Mouse (Mus musculus): Measurements from ENCODE around the gene Cpsf7.
"Not testable (repeated sequence)": the region's sequence is repeated elsewhere in the genome, so short reads cannot be mapped to it uniquely, and the experiment has no call there.

Gene Cpsf7

DNA sequence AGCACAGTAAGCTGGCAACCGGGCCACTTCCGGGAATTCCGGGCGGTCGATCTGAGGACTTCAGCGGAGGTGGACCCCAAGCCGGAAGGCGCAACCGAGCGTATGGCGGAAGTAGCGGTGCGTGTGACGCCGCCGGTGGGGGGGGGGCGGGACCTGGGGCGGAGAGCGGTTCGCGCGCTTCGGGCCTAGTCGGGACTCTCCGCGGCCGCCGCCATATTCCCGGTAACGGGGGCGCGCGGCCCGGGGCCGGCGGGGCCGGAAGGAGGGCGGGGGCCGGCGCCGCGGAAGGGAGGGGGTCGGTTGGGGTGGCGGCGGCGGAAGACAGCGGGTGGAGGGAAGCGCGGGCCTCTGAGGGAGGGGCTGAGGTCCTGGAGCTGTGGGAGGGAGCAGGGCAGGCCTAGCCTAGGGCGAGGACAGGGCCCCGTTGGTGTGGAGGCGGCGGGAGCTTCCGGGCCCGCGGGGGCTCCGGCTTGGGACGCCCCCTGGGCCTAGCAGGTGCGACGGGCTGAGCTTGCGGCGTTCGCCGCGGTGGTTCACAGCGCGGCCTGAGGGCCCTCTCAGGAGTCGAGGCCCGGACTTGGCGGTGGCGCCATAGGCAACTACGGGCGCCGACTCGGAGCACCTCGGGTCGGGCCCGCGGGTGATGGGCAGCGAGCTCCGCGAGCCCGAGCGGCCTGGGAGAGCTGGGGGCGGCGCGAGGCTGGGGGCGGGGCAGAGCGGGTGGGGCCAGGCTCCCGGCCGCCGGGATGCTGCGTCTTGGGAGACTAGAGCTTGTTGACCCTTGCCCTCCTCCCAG is at the start of gene Cpsf7:
Cpsf7 (plus strand) TSS at position 161 of the 796 bp plus-strand sequence.
- peak; percentile 78 for DNase-seq (ENCODE audit: low read depth, low spot score)

DNA sequence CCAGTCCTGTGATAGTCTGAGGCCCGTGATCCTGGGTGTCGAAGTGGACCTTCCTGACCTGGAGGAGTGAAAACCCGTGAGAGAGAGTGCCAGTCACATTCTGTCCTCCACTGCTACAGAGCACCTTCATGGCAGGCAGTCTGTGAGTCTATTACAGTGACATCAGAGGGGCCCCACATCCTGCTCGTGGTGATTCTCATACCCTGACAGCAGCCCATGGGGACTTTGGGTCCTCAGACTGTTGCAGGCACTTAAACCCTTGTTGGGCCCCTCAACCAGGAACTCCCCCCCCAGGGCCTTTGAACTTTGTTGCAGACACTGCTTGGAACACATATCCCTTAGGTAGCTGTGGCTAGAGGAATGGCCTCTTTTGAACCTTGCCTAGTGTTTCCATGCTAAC is 45.5 kb upstream of the Cpsf7 start:
- DNase-seq (ENCODE audit: low read depth, low spot score): no peak

DNA sequence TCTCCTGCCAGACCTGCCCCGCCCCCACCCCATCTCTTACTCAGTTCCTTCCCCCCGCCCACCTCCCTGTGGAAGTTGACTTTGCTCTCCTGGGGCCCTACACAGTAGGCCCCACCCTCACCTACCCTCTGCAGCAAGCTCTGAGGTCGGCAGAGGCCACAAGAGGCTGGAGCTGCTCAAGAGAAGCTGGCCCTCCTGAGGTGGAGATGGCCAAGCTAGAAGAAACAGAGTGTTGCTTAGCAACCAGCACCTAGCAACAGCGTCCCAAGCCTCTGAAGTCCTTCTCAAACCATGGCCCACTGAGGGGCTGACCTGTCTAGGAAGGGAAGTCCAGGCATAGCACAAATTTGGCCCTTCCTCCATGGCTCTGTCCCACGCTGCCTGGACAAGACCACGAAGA is 42.4 kb upstream of the Cpsf7 start, which contains the start of gene Ppp1r32:
Ppp1r32 (minus strand) TSS at position 226 of the 400 bp plus-strand sequence.
- no peak for DNase-seq (ENCODE audit: low read depth, low spot score)

DNA sequence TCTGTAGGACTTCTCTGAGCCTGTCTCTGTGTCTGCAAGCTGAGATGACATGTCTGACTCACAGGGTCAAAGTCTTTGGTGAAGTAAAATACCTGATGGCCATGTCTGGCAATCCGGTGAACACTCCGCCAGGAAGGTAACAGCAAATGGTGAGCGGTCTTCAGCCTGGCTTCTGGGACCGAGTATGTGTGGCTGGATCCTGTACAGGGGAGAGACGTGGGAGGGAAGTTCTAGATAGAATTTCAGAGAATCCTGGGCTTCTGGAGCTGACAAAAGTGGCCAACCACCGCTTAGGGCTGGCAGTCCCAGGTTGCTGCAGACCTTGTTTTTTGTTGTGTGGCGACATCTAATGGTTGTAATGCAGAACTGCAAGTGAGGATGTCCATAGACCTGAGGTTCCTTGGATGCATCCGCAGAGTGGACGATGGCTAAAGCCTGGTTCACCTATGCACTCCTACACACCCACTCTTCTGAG is 38.8 kb upstream of the Cpsf7 start:
- DNase-seq (ENCODE audit: low read depth, low spot score): peak; percentile 42

DNA sequence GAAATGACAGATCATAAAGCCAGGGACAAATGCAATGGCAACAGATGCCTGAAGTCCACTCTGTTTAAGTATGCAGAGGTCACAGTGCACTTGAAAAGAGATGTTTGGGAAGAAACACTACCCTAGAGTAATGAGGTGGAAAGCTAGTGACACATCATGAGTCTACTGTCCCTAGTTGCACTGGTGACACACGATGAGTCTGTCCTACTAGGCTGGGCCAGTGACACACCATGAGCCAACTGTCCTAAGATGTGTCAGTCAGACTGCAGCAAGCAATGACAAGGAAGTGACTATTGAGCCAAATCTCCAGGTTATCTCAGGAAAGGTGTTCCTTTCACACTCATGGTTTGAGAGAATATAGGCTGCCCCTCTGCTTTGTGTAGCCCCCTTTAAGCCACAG is 29.4 kb upstream of the Cpsf7 start:
- DNase-seq (ENCODE audit: low read depth, low spot score): no peak

DNA sequence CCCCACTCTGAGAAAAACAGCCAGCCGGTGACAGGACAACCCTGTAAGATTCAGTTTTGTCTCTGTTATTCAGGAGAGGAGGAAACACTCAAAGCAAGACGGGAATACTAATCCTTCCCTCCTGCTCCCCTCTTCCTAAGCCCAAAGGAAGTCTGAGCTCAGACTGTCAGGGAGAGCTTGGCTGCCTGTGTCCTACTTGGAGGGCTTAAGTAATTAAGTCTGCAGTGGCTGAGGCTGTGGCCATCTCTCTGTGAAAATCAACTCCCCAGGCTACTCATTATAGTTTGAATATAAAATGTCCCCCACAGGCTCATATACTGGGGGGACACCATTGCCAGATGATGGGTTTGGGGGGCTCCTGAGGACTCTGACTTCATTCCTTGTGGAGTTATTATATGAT is 28.1 kb upstream of the Cpsf7 start:
- no peak for DNase-seq (ENCODE audit: low read depth, low spot score)

DNA sequence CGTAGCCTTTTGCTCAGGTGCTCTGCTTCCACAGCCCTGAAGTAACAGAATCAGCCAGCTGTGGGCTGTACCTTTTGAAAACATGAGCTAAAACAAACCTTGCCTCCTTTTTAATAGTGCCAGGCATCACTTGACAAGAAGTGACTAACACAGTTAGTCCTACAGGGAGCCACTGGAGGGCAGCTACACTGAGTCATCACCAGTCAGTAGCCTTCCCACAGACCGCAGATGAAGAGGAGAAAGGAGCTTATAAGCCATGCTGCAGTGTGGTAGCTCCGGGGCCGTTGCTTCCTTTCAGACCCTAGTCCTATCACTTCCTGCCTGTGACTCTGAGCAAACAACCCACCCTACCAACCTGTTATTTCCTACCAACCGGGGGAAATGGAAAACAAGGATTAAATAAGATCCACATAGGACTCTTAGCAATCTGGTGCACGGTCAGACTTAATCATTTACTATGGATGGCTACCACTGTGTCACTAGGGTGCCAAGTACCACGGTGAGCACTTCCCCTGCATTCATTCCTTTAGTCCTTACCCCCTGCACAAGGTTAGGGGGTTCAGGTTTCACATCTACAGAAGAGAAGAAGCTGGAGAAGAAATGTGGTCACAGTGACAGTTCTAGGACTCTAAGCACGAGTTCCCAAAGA is 27.4 kb upstream of the Cpsf7 start:
- DNase-seq (ENCODE audit: low read depth, low spot score): no peak

DNA sequence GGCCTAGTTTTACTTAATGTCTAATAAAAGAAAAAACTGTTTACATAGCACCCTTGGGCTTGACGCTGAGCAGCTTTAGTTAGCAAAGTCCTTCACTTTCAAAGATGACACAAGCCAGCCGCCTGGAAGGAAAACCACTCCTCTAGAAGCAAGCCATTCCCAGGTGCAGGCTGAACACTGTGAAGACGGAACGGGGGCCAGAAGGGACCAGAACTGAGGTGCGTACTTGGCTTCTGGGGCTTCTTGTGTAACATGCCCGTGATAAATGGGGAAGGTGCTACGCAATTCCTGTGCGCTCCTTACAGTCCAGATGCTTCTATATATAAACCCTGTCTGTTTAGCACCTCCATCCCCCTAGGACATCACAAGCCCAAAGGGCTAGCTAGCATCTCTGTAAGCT is 24.5 kb upstream of the Cpsf7 start:
- DNase-seq (ENCODE audit: low read depth, low spot score): no peak

DNA sequence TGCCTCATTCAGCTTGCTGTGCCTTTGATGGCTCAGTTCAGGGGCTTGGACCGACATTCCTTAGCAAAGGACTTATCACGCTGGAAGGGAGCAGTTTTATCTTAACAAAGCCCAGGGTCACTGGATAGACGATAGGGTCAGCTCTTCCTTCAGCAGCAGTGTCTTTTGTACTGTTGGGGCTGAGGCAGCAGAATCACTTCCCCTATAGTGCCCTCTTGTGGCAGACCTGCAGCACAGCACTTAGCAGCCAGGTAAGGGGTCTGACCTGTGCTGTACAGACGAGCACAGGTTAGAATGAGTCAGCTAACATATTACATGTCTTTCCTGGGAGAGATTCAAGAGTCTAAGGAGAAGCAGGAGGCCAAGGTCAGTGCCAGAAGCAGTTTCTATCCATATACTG is 22.5 kb upstream of the Cpsf7 start:
- no peak for DNase-seq (ENCODE audit: low read depth, low spot score)

DNA sequence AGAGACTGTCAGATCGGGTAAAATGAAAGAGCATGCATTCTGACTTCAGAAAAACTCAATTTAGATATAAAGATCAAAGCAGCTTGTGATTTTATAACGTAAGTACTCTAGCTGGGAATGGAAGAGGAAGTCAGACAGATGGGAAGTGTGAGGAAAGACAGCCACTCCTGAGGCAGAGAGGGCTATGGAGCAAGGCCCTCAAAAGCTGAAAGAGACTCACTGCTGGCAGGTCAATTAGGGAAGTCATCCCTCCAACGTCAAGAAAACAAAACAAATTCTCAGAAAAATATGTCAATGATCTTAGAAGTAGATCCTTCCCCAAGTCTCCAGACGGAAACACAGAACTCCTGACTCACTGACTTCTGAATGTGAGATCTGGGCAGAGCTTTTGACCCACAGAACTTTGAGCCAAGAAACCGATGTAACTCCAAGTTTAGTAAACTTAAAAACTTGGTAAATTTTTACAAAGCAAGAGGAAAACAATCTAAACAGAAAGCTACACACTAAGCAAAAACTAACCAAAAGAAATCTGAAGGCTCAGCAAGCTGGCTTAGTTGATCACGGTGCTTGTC is 14.2 kb upstream of the Cpsf7 start:
- no peak for DNase-seq (ENCODE audit: low read depth, low spot score)

DNA sequence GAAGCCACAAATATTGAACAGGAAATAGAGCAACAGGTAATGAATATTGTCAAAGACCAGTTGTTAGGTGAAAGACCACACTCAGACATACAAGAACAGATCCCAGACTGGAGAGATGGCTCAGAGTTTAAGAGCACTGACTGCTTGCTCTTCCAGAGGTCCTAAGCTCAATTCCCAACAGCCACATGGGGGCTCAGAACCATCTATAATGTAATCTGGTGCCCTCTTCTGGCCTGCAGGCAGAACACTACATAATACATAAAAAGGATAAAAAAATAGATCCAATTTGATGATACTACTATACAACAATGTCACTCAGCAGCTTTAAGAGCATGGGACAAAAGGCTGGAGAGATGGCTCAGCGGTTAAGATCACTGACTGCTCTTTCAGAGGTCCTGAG is 4.7 kb upstream of the Cpsf7 start:
- DNase-seq (ENCODE audit: low read depth, low spot score): no peak

DNA sequence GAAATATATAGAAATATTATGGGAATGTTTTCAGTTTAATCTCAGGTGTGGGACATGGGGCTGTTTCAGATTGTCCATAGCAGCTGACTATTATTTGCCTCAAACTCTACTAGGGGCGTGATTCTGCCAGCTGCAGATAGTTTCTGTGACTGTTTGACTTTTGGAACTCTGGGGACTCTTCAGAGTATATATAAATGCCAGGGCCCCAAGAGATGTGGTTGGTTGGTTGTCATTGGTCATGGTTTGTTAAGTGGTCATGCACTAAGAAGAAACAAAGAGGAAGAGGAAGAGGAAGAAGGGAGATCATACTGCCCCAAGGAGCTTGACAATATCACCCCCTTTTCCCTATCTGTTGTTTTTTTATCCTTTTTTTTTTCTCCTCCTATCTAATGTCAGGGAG is 3.1 kb upstream of the Cpsf7 start:
- no peak for DNase-seq (ENCODE audit: low read depth, low spot score)

DNA sequence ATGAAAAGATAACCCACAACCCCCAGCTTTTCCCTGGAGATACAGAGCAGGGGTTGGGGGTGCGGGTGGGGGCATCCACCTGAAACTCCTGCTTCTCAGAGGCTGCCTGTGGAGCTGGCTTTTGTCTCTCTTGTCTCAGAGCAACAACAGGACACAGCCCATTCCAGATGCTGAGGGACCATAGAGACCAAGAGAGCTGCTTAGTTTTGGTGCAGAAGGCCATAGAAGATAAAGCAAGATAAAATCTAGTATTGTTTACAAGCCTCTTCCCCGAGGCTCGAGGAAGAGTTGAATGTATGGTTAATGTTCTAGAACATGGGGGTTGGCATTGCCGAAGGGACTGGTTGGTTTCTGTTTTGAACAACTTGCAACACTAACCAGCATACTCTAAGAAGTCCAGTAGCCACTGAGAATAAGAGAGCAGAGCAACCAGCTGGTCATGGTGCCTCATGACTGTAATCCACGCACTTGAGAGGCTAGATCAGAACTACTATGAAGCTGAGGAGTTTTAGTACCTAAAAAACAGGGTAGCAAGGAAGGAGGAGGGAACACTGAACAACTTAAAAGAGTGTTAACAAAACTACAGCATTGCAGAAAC is 1.5 kb upstream of the Cpsf7 start:
- no peak for DNase-seq (ENCODE audit: low read depth, low spot score)

DNA sequence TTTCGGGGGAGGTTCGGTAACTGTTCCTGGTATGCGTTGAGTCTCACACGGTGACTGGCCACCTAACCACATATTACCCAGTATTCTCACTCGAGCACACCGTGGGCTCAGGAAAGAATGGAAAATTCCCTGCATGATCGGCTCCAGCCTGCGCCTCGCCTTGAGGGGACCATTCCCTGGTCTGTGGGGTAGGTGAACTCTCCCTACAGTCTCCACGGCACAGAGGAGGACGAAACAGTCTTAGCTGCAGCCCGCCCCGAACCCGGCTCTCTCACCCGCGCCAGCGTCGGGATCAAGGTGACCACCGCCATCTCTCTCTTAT is 321 bp upstream of the Cpsf7 start:
- no peak for DNase-seq (ENCODE audit: low read depth, low spot score)

DNA sequence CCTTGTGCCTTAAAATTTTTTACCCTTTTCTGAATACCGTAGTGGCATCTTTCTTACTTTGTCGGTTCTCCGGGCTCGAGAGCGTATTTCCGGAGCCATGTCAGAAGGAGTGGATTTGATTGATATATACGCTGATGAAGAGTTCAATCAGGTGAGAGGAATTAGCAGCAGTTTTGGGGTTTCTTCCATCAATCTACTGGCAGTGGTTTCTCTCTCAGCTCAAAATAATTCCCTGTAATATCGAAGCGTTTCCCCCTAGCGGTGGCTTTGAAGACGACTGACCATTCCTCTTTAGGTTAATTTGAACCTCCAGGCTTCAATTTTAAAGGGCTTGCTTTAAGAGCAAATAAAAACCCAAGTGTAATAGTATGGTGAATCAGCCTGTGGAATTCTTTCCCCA is 844 bp downstream of the Cpsf7 start, which contains the start of gene Sdhaf2:
Sdhaf2 (minus strand) TSS at position 233 of the 400 bp plus-strand sequence.
- peak; percentile 9 for DNase-seq (ENCODE audit: low read depth, low spot score)

DNA sequence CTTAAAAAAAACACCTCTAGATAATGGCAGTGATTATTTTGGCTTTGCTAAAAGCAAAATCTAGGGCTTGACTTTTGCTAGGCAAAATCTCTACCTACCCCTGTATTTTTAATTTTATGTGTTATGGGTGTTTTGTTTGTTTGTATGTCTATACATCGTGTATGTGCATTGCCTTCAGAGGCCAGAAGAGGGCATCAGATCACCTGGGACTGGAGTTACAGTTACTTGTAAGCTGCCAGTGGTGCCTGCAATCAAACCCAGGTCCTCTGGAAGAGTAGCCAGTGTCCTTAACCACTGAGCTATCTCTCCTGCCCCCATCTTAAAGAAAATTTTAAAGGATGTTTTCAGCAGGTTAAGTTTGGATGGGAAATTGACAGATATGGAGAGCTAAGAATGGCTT is 5.0 kb downstream of the Cpsf7 start:
- DNase-seq (ENCODE audit: low read depth, low spot score): no peak

DNA sequence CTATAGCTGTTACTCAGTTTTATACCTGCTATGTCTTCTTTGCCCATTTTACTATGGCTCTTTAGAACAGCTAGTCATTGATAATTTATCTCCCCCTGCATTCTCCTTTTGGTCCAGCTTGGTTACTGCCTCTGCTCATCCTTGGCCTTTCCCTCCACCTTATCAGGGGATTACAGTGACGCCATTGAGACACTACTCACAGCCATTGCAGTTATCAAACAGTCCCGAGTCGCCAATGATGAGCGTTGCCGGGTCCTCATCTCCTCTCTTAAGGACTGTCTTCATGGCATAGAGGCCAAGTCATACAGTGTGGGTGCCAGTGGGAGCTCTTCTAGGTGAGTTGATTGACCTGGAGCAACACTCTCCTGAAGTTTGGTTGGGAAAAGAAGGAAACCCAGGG is 14.4 kb downstream of the Cpsf7 start:
- DNase-seq (ENCODE audit: low read depth, low spot score): no peak

DNA sequence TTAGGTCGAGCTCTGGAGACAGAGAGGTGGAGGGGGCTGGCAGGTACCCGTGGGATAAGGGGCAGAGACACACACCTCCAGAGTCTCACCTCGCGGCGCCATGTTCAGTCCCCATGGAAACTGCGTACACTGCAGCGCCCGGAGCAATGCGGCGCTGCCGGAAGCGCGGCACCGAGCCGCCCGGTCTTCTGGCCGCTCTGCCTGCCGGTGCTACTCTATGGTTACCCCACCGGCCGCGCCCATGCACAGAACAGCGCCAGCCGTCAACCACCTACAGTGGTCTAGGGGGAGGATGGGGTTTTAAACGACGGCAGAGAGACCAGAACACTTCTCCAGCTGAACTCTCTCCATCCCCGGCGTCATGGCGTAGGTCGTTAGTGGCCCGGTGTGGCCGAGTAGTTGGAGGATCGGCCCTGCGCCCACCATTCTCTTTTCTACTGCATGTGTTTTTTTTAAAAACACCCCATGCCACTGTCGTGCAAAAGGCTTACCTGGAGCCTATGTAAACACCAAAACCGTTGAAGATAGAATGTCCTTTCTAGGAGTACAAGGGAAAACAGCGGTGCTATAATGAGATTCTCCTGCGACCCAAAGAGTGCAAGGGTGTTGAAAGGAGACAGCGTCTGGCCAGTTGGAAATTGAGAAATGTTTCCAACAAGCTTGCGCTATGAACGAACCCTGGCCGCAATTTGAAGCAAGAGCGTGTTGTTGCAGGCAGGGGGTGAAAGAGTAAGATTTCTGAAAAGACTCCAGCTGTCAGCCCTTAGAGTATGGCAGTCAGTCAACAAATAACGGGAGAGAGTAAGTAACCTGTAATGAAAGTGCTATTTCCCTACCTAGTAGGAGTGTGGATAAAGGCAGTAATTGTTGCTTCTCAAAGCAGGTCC is 30.8 kb downstream of the Cpsf7 start, which contains the start of gene Tmem216:
Tmem216 (minus strand) TSS at position 615 of the 887 bp plus-strand sequence.
- peak; percentile 64 for DNase-seq (ENCODE audit: low read depth, low spot score)

DNA sequence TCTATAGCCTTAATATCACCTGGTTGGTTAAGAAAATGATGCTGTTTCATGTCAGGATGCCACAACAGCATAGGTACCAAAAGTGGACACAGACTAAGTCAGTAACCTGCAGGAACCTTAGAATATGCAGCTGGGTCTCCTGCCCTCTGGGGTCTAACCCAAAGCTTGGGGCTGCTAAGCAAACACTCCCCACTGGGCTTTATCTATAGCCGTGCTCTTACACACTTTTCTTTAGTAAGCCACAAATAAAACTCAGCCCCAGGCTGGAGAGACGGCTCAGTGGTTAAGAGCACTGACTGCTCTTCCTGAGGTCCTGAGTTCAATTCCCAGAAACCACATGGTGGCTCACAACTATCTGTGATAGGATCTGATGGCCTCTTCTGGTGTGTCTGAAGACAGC is 31.9 kb downstream of the Cpsf7 start:
- no peak for DNase-seq (ENCODE audit: low read depth, low spot score)

DNA sequence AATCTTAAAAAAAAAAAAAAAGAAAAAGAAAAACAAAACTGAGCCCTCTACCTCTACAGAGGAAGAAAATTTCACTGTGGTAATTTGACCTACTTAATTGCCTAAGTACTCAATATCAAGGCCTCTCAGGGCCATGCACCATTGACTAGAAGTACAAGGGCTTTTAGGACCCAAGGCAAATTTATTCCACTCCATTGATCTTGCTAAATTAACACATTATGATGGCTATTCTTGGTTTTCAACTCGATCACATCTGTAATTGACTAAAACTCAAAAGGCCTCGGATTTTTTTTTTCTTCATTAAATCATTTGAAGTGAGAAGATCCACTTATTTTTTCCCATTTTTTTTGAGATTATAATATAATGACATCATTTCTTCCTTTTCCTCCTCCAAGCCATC is 32.4 kb downstream of the Cpsf7 start:
- no peak for DNase-seq (ENCODE audit: low read depth, low spot score)

DNA sequence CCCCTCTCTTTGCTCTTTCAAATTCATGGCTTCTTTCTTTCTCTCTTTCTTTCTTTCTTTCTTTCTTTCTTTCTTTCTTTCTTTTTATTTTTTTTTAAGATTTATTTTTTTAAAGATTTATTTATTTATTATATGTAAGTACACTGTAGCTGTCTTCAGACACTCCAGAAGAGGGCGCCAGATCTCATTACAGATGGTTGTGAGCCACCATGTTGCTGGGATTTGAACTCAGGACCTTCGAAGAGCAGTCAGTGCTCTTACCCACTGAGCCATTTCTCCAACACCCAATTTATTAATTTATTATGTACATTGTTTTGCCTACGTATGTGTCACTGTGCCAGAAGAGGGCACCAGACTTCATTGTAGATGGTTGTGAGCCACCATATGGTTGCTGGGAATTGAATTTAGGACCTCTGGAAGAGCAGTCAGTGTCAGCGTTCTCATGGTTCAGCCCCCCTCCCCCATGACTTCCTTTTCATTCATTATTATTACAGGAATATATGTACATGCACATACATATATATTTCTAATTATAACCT is 32.8 kb downstream of the Cpsf7 start:
- DNase-seq (ENCODE audit: low read depth, low spot score): not testable (repeated sequence)

Data from WW6 (cell line).